Mouse (Mus musculus) lung, postnatal 0 days (tissue): Measurements from ENCODE around the gene Defb43. TPM values are rescaled to one million over a fixed set of nuclear protein-coding genes. Genes with fewer than 3 reads are reported as not detected.

Source experiments
- ATAC-seq: fragments of 200-750 bp; cut with Nextera tagmentation; 2 replicates; pipeline ENCODE4 v1.8.0; 2017; ENCODE audit warnings: moderate library complexity
- DNase-seq: peaks from one replicate; pipeline ENCODE4 v3.0.0-alpha.2; 2016; ENCODE audit warnings: low spot score
- H3K27ac ChIP-seq: fragments of 300-500 bp; sonication (generic); 2 replicates; pipeline ENCODE4 v1.5.1; 2014; ENCODE audit warnings: antibody characterized with exemption, mild to moderate bottlenecking, low read length, mixed read lengths
- H3K27me3 ChIP-seq: fragments of 300-500 bp; sonication (generic); replicated peaks from 2 replicates; pipeline ENCODE4 v1.6.1; 2014; ENCODE audit warnings: low read length, mixed read lengths; ENCODE audit not compliant: insufficient read depth
- H3K36me3 ChIP-seq: fragments of 300-500 bp; sonication (generic); 2 replicates; pipeline ENCODE4 v1.6.1; 2014; ENCODE audit warnings: low read length, mixed read lengths; ENCODE audit not compliant: insufficient read depth
- H3K4me1 ChIP-seq: fragments of 300-500 bp; sonication (generic); 2 replicates; pipeline ENCODE4 v1.6.1; 2014; ENCODE audit warnings: antibody characterized with exemption, low read depth, low read length, mixed read lengths; ENCODE audit not compliant: insufficient read depth
- H3K4me2 ChIP-seq: fragments of 300-500 bp; sonication (generic); replicated peaks from 2 replicates; pipeline ENCODE4 v1.6.1; 2014; ENCODE audit warnings: low read depth, mild to moderate bottlenecking, low read length, moderate library complexity, mixed read lengths
- H3K4me3 ChIP-seq: fragments of 300-500 bp; sonication (generic); 2 replicates; pipeline ENCODE4 v1.5.1; 2014; ENCODE audit warnings: low read depth, low read length
- H3K9ac ChIP-seq: fragments of 300-500 bp; sonication (generic); replicated peaks from 2 replicates; pipeline ENCODE4 v1.6.1; 2014; ENCODE audit warnings: low read depth, mild to moderate bottlenecking
- H3K9me3 ChIP-seq: fragments of 300-500 bp; sonication (generic); 2 replicates; pipeline ENCODE4 v1.6.1; 2016; ENCODE audit warnings: low read length, mixed read lengths
- CTCF ChIP-seq: IDR thresholded peaks from 2 replicates; pipeline ENCODE4 v1.5.1; 2016; ENCODE audit warnings: antibody characterized with exemption, mild to moderate bottlenecking
- EP300 ChIP-seq: IDR thresholded peaks from 2 replicates; pipeline ENCODE4 v1.6.1; 2016; ENCODE audit warnings: antibody characterized with exemption, mild to moderate bottlenecking, control low read depth
- WGBS: fragments of 180-500 bp; shearing (Covaris S2); extraction: QIAGEN DNeasy Blood & Tissue Kit; methylation state at CpG from one replicate; pipeline ENCODE4 v1.1.7; 2014; 5-methylcytosine and 5-hydroxymethylcytosine counted together
- polyA plus RNA-seq: library from polyadenylated mRNA; unstranded; fragments of >200 nt; fragmentation: Nextera tagmentation; extraction: Ambion mirVana; gene quantifications from 2 replicates; pipeline ENCODE4 v1.2.1, GENCODE M21; 2015

Gene Defb43
- polyA plus RNA-seq, 1 experiment from 2014 or later, result not detected

GRCm38 (mm10) chr14:62984410-62984809 lies 27.2 kb upstream of the Defb43 start, which contains the start of gene Defb48:
Gene Defb48 (minus strand): TSS chr14:62984510.
- H3K4me3 ChIP-seq, result no peak within 1 kb of the TSS
- H3K4me1 ChIP-seq, result no peaks in the 10 kb centered on the region
- no peak within 1 kb of the TSS for H3K27ac ChIP-seq
- no peak within 1 kb of the TSS for H3K9ac ChIP-seq
- DNase-seq (no peak), ATAC-seq (no peak)
- H3K4me2 ChIP-seq, result no peak within 1 kb of the TSS
- no peaks in the 10 kb centered on the region for H3K27me3 ChIP-seq
- no peaks in the 10 kb centered on the region for H3K36me3 ChIP-seq
- no peaks in the 10 kb centered on the region for H3K9me3 ChIP-seq
- WGBS, result 58% methylated on average over 1 of the region's 1 CpGs
- no peak for TF ChIP-seq CTCF
- TF ChIP-seq EP300, result no peak

GRCm38 (mm10) chr14:62991271-62991670 lies 20.3 kb upstream of the Defb43 start:
- Histone ChIP-seq H3K9ac (no peak overlapping the region), H3K36me3 (no peaks in the 10 kb centered on the region), H3K4me1 (no peaks in the 10 kb centered on the region), H3K4me2 (no peak overlapping the region), H3K27me3 (no peaks in the 10 kb centered on the region), H3K27ac (no peak overlapping the region), H3K4me3 (no peak overlapping the region), H3K9me3 (no peaks in the 10 kb centered on the region)
- 38% methylated on average over 3 of the region's 3 CpGs for WGBS
- ATAC-seq (0 out of 2 replicates have a peak, but pooled peaks have one; percentile 26), DNase-seq (peak; percentile 25)
- TF ChIP-seq EP300 (no peak), CTCF (no peak)

- Histone ChIP-seq H3K4me3 (no peak overlapping the region), H3K36me3 (no peaks in the 10 kb centered on the region), H3K4me2 (no peak overlapping the region), H3K27ac (no peak overlapping the region), H3K27me3 (no peaks in the 10 kb centered on the region), H3K9ac (no peak overlapping the region), H3K4me1 (no peaks in the 10 kb centered on the region), H3K9me3 (no peaks in the 10 kb centered on the region)
- no peak for ATAC-seq
- WGBS, result 69% methylated on average over 7 of the region's 7 CpGs
- TF ChIP-seq CTCF (no peak), EP300 (no peak)
- DNase-seq, result no peak
Measured at GRCm38 (mm10) chr14:62991849-62992510, 19.6 kb upstream of the Defb43 start.

GRCm38 (mm10) chr14:62997777-62998176 lies 13.8 kb upstream of the Defb43 start, which contains the start of gene Defb47:
Gene Defb47 (plus strand): TSS chr14:62998077.
- Histone ChIP-seq H3K4me1 (no peaks in the 10 kb centered on the region), H3K4me3 (no peak within 1 kb of the TSS), H3K27me3 (no peaks in the 10 kb centered on the region), H3K4me2 (no peak within 1 kb of the TSS), H3K9ac (no peak within 1 kb of the TSS), H3K27ac (no peak within 1 kb of the TSS), H3K36me3 (no peaks in the 10 kb centered on the region), H3K9me3 (no peaks in the 10 kb centered on the region)
- 78% methylated on average over 8 of the region's 8 CpGs for WGBS
- no peak for DNase-seq
- no peak for TF ChIP-seq EP300
- no peak for TF ChIP-seq CTCF
- no peak for ATAC-seq

DNA sequence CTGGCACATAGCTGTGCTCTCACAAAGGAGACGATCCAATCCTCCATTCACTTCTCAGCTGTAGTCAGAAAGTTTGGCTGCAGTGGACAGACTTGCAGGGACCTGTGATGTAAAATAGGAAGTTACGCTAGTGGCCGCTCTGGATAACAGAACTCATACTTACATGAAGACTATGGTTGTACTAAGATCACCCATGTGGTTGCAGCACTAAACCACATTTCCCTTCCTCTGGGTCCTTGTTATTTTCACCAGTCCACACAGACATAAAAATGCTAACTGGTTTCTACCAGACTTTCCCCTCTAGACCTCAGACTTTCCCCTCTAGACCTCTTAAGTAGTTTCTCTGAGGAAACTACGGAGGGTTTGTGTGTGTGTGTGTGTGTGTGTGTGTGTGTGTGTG lies 12.6 kb upstream of the Defb43 start:
- DNase-seq (no peak), ATAC-seq (no peak)
- no peak overlapping the region for H3K27ac ChIP-seq
- H3K4me2 ChIP-seq, result no peak overlapping the region
- no peaks in the 10 kb centered on the region for H3K36me3 ChIP-seq
- no peak overlapping the region for H3K9ac ChIP-seq
- TF ChIP-seq CTCF, result no peak
- TF ChIP-seq EP300, result no peak
- H3K27me3 ChIP-seq, result no peaks in the 10 kb centered on the region
- no peaks in the 10 kb centered on the region for H3K4me1 ChIP-seq
- no peak overlapping the region for H3K4me3 ChIP-seq
- no peaks in the 10 kb centered on the region for H3K9me3 ChIP-seq
- WGBS, result 81% methylated on average over 4 of the region's 4 CpGs

GRCm38 (mm10) chr14:63002588-63002987 lies 9.0 kb upstream of the Defb43 start:
- ATAC-seq (no peak), DNase-seq (no peak)
- Histone ChIP-seq H3K4me3 (no peak overlapping the region), H3K9ac (no peak overlapping the region), H3K4me2 (no peak overlapping the region), H3K9me3 (no peaks in the 10 kb centered on the region), H3K4me1 (no peaks in the 10 kb centered on the region), H3K36me3 (no peaks in the 10 kb centered on the region), H3K27me3 (no peaks in the 10 kb centered on the region), H3K27ac (no peak overlapping the region)
- 10% methylated on average over 2 of the region's 2 CpGs for WGBS
- TF ChIP-seq EP300, result no peak
- no peak for TF ChIP-seq CTCF
